Mouse (Mus musculus) lung, postnatal 14 days (tissue): ENCODE measurements around the gene 4430402I18Rik.
"Not testable (repeated sequence)": the region's sequence is repeated elsewhere in the genome, so short reads cannot be mapped to it uniquely, and the experiment has no call there.

Experiments
- DNase-seq: peaks from one replicate; pipeline ENCODE4 v3.0.0; 2021

The 4430402I18Rik gene

GRCm38 (mm10) chr19:28967652-28968051 lies at the start of gene 4430402I18Rik:
Gene 4430402I18Rik, minus strand, starts transcription at chr19:28967800.
- DNase-seq, result no peak

GRCm38 (mm10) chr19:29016786-29017185 lies 49.2 kb upstream of the 4430402I18Rik start:
- DNase-seq, result no peak

GRCm38 (mm10) chr19:29016204-29016765 lies 48.7 kb upstream of the 4430402I18Rik start:
- no peak for DNase-seq

- DNase-seq, result no peak
Measured at GRCm38 (mm10) chr19:29015410-29016203, 48.0 kb upstream of the 4430402I18Rik start.

- DNase-seq, result no peak
Measured at GRCm38 (mm10) chr19:29014466-29015055, 47.0 kb upstream of the 4430402I18Rik start.

GRCm38 (mm10) chr19:29011355-29011990 lies 43.9 kb upstream of the 4430402I18Rik start:
- DNase-seq, result no peak

GRCm38 (mm10) chr19:29009046-29009445 lies 41.4 kb upstream of the 4430402I18Rik start:
- no peak for DNase-seq

GRCm38 (mm10) chr19:29008069-29008706 lies 40.6 kb upstream of the 4430402I18Rik start:
- DNase-seq, result no peak

GRCm38 (mm10) chr19:29000321-29000720 lies 32.7 kb upstream of the 4430402I18Rik start:
- not testable (repeated sequence) for DNase-seq

GRCm38 (mm10) chr19:28997976-28998630 lies 30.5 kb upstream of the 4430402I18Rik start:
- no peak for DNase-seq

GRCm38 (mm10) chr19:28995366-28995765 lies 27.8 kb upstream of the 4430402I18Rik start:
- DNase-seq, result no peak

GRCm38 (mm10) chr19:28994870-28995269 lies 27.3 kb upstream of the 4430402I18Rik start:
- DNase-seq, result no peak

- DNase-seq, result no peak
Measured at GRCm38 (mm10) chr19:28991391-28991790, 23.8 kb upstream of the 4430402I18Rik start.

- DNase-seq, result no peak
Measured at GRCm38 (mm10) chr19:28990590-28991221, 23.1 kb upstream of the 4430402I18Rik start.

- DNase-seq, result peak; percentile 100
Measured at GRCm38 (mm10) chr19:28990194-28990589, 22.6 kb upstream of the 4430402I18Rik start, which contains the start of gene Cdc37l1. Gene Cdc37l1, plus strand, starts transcription at chr19:28990352.

GRCm38 (mm10) chr19:28989515-28989914 lies 21.9 kb upstream of the 4430402I18Rik start:
- no peak for DNase-seq

- DNase-seq, result no peak
Measured at GRCm38 (mm10) chr19:28982617-28983016, 15.0 kb upstream of the 4430402I18Rik start.

- peak; percentile 88 for DNase-seq
Measured at GRCm38 (mm10) chr19:28974862-28975611, 7.4 kb upstream of the 4430402I18Rik start.

GRCm38 (mm10) chr19:28970251-28970650 lies 2.7 kb upstream of the 4430402I18Rik start:
- DNase-seq, result no peak

GRCm38 (mm10) chr19:28969231-28969630 lies 1.6 kb upstream of the 4430402I18Rik start:
- DNase-seq, result no peak

- no peak for DNase-seq
Measured at GRCm38 (mm10) chr19:28968178-28968577, 578 bp upstream of the 4430402I18Rik start.
